Mouse (Mus musculus): ENCODE data around the gene Gm6812. TPM values are rescaled to one million over a fixed set of nuclear protein-coding genes. Genes with fewer than 3 reads are reported as not detected.
"Not testable (repeated sequence)": the region's sequence is repeated elsewhere in the genome, so short reads cannot be mapped to it uniquely, and the experiment has no call there.

Gene Gm6812
- not detected for total RNA-seq (2021)
- long read RNA-seq, experiment 1, result 0 reads
- long read RNA-seq, experiment 2, result 0 reads

- DNase-seq (ENCODE audit: low spot score in 2 of 2), result not testable (repeated sequence)
These were observed at the start of gene Gm6812 for GRCm38 (mm10) chrX:68892953-68893352. Gene Gm6812, minus strand, starts transcription at chrX:68893053.

GRCm38 (mm10) chrX:68865145-68865544 is 27.7 kb downstream of the Gm6812 start:
- DNase-seq (ENCODE audit: low spot score in 2 of 2), result no peak

Other genes with a start within 250 kb of the Gm6812 start
- 10 to 100 TPM; 43.6 to 45.4 TPM for gene Fmr1, start 214.5 kb downstream of the Gm6812 start, total RNA-seq (2021)
- not detected for gene Fmr1nb, start 131.2 kb downstream of the Gm6812 start, total RNA-seq (2021)
- 1 to 10 TPM in 1 of 2 experiments, under 1 TPM in 1; 0.59 to 2.7 TPM for gene Gm14698, start 72.0 kb downstream of the Gm6812 start, total RNA-seq (2021)

All from gastrocnemius, postnatal 4 days (tissue).